Mouse (Mus musculus): ENCODE data around the gene Dgkb.

DNA sequence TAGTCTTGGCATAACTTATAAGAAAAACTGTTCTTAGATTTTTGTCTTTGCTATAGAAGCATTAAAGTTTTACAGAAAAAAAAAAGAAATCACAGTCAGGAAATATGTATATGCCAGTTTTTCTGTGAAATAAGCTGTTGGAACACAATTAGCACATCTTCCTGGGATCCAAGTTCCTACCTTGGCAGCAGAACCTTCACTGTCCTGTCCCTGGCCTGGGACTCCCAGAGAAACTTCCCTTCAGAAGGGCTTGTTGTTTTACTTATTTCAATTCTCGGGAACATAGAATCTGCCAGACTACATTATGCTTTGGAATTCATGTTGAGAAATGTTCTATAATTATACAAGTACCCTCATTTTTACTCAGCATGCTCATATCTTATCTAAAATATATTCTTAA, 154.0 kb downstream of the Dgkb start:
- TF ChIP-seq CTCF (IDR thresholded peaks at IDR 0.05; ENCODE audit: low read depth) (no peak), EP300 (optimal IDR thresholded peaks at IDR 0.05) (no peak)

Data from stomach, postnatal 0 days (tissue).